Mouse (Mus musculus): ENCODE results near the gene Abca1. TPM values are rescaled to one million over a fixed set of nuclear protein-coding genes. Genes with fewer than 3 reads are reported as not detected.
A peak's percentile ranks its signal among the peaks of the same experiment; 100 is the strongest.

Abca1 gene
- total and polyA plus RNA-seq, 2 experiments from 2014 or later, result 3.7 to 18.1 TPM

DNA sequence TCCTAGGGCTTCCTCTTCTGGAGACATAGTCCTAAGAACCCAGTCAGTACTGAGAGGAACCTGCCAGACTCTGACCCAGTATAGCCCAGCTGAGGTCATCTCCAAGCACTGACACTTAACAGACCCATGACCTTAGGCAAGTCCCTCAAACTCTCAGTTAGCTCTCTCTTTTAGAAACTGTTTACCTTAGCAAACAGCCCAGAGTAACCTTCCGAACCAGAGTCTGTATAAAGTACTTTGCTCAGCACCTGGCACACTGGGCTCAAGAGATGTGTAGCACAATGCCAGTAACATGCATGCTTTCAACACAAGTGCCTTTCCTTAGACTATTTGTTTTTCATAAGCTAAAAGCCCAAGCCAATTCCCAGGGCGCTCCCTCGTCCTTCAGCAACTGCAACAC is 79.4 kb downstream of the Abca1 start:
- Histone ChIP-seq H3K27ac (ENCODE audit: low read depth) (no peak overlapping the region), H3K9ac (replicated peaks; ENCODE audit: low read depth, low read length) (no peak overlapping the region), H3K4me1 (ENCODE audit: control insufficient read depth, insufficient read depth) (no peaks in the 10 kb centered on the region), H3K36me3 (replicated peaks; ENCODE audit: control insufficient read depth, insufficient read depth, low read length) (peaks cover 71% of the 10 kb centered on the region), H3K27me3 (ENCODE audit: control insufficient read depth, insufficient read depth, low read length) (no peaks in the 10 kb centered on the region), H3K9me3 (replicated peaks; ENCODE audit: control insufficient read depth, low read length) (no peaks in the 10 kb centered on the region), H3K4me3 (ENCODE audit: low read depth, low read length) (no peak overlapping the region), H3K4me2 (ENCODE audit: low read depth, low read length) (no peak overlapping the region)
- no peak for ATAC-seq (ENCODE audit: insufficient read depth, low read depth)
- 90% methylated on average over 3 of the region's 3 CpGs for WGBS
- no peak for DNase-seq (ENCODE audit: low spot score)
- TF ChIP-seq CTCF (IDR thresholded peaks at IDR 0.05; ENCODE audit: low read depth) (no peak), EP300 (IDR thresholded peaks at IDR 0.05; ENCODE audit: low read depth) (no peak)

DNA sequence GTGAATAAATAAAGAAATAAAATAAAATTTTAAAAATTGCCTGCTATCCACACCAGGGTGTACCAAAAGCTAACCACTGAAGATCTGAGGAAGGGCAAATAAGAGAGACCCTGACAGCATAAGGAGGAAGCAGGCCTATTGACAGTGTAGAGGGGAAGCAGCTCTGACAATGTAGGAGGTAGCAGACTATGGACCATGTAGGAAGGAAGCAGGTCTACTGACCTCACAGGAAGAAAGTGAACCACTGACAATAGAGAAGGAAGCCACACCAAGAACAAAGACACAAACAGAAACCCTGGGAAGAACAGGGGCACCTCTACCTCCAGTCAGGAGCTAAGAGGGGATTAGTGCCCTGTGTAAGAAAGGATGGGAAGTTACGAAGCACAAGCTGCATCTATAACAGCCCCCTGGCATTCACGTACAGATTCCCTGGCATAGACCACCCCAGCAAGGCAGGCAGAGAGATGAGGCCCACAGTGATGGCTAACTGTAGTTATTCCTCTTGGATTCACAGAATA is 80.8 kb downstream of the Abca1 start:
- Histone ChIP-seq H3K4me2 (ENCODE audit: low read depth, low read length) (no peak overlapping the region), H3K27me3 (ENCODE audit: control insufficient read depth, insufficient read depth, low read length) (no peaks in the 10 kb centered on the region), H3K9ac (replicated peaks; ENCODE audit: low read depth, low read length) (no peak overlapping the region), H3K4me3 (ENCODE audit: low read depth, low read length) (no peak overlapping the region), H3K36me3 (replicated peaks; ENCODE audit: control insufficient read depth, insufficient read depth, low read length) (peaks cover 66% of the 10 kb centered on the region), H3K27ac (ENCODE audit: low read depth) (peak overlapping the region; percentile 60), H3K4me1 (ENCODE audit: control insufficient read depth, insufficient read depth) (no peaks in the 10 kb centered on the region), H3K9me3 (replicated peaks; ENCODE audit: control insufficient read depth, low read length) (no peaks in the 10 kb centered on the region)
- WGBS, result 79% methylated on average over 2 of the region's 2 CpGs
- no peak for TF ChIP-seq EP300 (IDR thresholded peaks at IDR 0.05; ENCODE audit: low read depth)
- TF ChIP-seq CTCF (IDR thresholded peaks at IDR 0.05; ENCODE audit: low read depth), result no peak
- DNase-seq (ENCODE audit: low spot score) (no peak), ATAC-seq (ENCODE audit: insufficient read depth, low read depth) (peak; percentile 63)

DNA sequence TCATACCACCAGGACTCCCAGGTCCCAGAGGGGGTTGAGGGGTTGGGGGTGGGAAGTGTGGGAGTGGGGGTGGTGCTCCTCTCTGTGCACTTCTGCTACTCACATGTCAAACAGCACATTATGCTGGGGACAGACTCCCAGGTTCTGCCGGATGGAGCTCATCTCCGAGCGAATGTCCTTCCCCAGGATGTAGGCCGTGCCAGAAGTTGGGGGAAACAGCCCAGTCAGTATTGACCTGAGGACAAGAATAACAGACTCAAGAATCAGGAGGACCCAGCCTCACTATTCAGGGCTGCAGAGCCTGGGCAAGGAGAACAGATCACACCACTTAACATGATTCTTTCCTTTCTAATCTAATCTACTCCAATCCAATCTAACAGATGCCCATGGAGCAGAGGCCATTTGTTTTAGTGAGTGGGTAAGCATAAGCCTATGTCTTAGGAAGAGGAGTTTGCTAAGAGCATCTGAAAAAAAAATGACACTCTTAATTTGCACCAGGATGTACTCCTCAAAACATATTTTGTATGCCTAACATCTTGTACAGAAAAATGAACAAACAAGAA is 82.8 kb downstream of the Abca1 start:
- Histone ChIP-seq H3K27ac (ENCODE audit: low read depth) (no peak overlapping the region), H3K27me3 (ENCODE audit: control insufficient read depth, insufficient read depth, low read length) (no peaks in the 10 kb centered on the region), H3K4me2 (ENCODE audit: low read depth, low read length) (no peak overlapping the region), H3K9me3 (replicated peaks; ENCODE audit: control insufficient read depth, low read length) (no peaks in the 10 kb centered on the region), H3K36me3 (replicated peaks; ENCODE audit: control insufficient read depth, insufficient read depth, low read length) (peaks cover 65% of the 10 kb centered on the region), H3K4me3 (ENCODE audit: low read depth, low read length) (no peak overlapping the region), H3K4me1 (ENCODE audit: control insufficient read depth, insufficient read depth) (no peaks in the 10 kb centered on the region), H3K9ac (replicated peaks; ENCODE audit: low read depth, low read length) (no peak overlapping the region)
- 70% methylated on average over 4 of the region's 4 CpGs for WGBS
- DNase-seq (ENCODE audit: low spot score), result no peak
- no peak for TF ChIP-seq EP300 (IDR thresholded peaks at IDR 0.05; ENCODE audit: low read depth)
- TF ChIP-seq CTCF (IDR thresholded peaks at IDR 0.05; ENCODE audit: low read depth), result no peak
- ATAC-seq (ENCODE audit: insufficient read depth, low read depth), result no peak

DNA sequence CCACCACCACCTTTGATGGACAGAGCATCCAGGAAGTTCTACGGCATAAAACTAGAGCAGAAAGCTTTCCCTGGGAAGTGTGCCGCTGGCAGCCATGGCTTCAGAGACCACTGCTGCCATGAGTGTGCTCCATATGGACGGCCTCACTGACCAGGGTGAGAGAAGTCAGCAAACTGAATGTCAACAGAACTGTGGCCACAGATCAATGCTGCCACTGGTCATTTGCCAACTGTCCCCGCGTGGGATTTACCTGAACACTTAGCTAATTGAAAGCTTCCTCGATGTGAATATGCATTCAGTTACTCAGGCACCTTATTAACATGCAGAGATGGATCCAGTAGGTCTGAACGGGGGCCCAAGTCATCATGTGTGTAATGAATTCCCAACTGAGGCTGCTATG is 86.7 kb downstream of the Abca1 start:
- H3K4me1 ChIP-seq (ENCODE audit: control insufficient read depth, insufficient read depth), result no peaks in the 10 kb centered on the region
- H3K27me3 ChIP-seq (ENCODE audit: control insufficient read depth, insufficient read depth, low read length), result no peaks in the 10 kb centered on the region
- no peak overlapping the region for H3K27ac ChIP-seq (ENCODE audit: low read depth)
- no peak for ATAC-seq (ENCODE audit: insufficient read depth, low read depth)
- peaks cover 81% of the 10 kb centered on the region for H3K36me3 ChIP-seq (replicated peaks; ENCODE audit: control insufficient read depth, insufficient read depth, low read length)
- no peak overlapping the region for H3K4me2 ChIP-seq (ENCODE audit: low read depth, low read length)
- TF ChIP-seq CTCF (IDR thresholded peaks at IDR 0.05; ENCODE audit: low read depth) (no peak), EP300 (IDR thresholded peaks at IDR 0.05; ENCODE audit: low read depth) (no peak)
- WGBS, result 93% methylated on average over 7 of the region's 7 CpGs
- no peak overlapping the region for H3K4me3 ChIP-seq (ENCODE audit: low read depth, low read length)
- H3K9ac ChIP-seq (replicated peaks; ENCODE audit: low read depth, low read length), result no peak overlapping the region
- no peak for DNase-seq (ENCODE audit: low spot score)
- no peaks in the 10 kb centered on the region for H3K9me3 ChIP-seq (replicated peaks; ENCODE audit: control insufficient read depth, low read length)

DNA sequence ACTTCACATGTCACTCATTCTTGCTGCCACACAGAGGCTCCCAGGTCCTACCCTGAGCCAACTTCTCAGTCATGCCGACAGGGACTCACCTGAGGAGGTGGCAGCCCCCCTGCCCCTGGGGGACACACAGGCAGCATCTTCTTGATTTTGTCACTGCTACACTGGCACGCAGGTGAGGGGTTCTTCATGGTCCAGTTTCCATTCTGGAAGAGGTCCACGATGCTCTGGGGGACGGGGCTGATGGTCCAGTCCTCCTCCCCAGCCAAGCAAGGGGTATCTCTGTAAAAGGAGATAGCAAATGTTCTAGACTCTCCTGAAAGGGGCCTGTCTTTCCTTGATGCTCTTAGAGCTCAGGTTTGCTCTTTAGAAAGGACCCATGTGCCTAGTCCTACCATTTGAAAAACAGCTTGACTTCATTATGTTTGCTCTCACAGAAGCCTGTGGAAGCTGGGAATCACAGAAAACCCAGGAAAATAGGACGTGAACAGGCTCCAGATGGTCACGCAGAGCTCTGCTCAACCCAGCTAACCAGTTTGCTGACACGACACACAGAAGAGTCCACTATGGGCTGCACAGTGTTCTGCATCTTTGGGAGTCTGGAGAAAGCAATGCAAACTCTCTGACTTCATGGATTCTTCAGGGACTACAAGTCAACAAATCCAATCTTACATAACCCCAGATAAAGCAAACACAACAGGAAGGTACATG is 97.2 kb downstream of the Abca1 start:
- no peaks in the 10 kb centered on the region for H3K4me1 ChIP-seq (ENCODE audit: control insufficient read depth, insufficient read depth)
- no peak for DNase-seq (ENCODE audit: low spot score)
- peaks cover 65% of the 10 kb centered on the region for H3K36me3 ChIP-seq (replicated peaks; ENCODE audit: control insufficient read depth, insufficient read depth, low read length)
- no peaks in the 10 kb centered on the region for H3K27me3 ChIP-seq (ENCODE audit: control insufficient read depth, insufficient read depth, low read length)
- no peaks in the 10 kb centered on the region for H3K9me3 ChIP-seq (replicated peaks; ENCODE audit: control insufficient read depth, low read length)
- no peak overlapping the region for H3K9ac ChIP-seq (replicated peaks; ENCODE audit: low read depth, low read length)
- ATAC-seq (ENCODE audit: insufficient read depth, low read depth), result no peak
- no peak overlapping the region for H3K4me2 ChIP-seq (ENCODE audit: low read depth, low read length)
- WGBS, result 81% methylated on average over 7 of the region's 7 CpGs
- no peak for TF ChIP-seq EP300 (IDR thresholded peaks at IDR 0.05; ENCODE audit: low read depth)
- TF ChIP-seq CTCF (IDR thresholded peaks at IDR 0.05; ENCODE audit: low read depth), result no peak
- no peak overlapping the region for H3K27ac ChIP-seq (ENCODE audit: low read depth)
- H3K4me3 ChIP-seq (ENCODE audit: low read depth, low read length), result no peak overlapping the region

All from heart, postnatal 0 days (tissue).